Mouse (Mus musculus) lung, adult 18-20 months (tissue): ENCODE measurements around the gene Nrn1.

Experiments used
- DNase-seq, 2 experiments: peaks; one replicate each; pipeline ENCODE4 v3.0.0; 2022; ENCODE audit warnings: mixed read lengths in 2 of 2

The Nrn1 gene

GRCm38 (mm10) chr13:36734731-36735571 is at the start of gene Nrn1:
Gene Nrn1, minus strand, starts transcription at chr13:36735131.
- DNase-seq, result no peak

GRCm38 (mm10) chr13:36779626-36780025 is 44.7 kb upstream of the Nrn1 start:
- no peak for DNase-seq

GRCm38 (mm10) chr13:36766801-36767200 is 31.9 kb upstream of the Nrn1 start:
- no peak for DNase-seq

- no peak for DNase-seq
Observed at GRCm38 (mm10) chr13:36751861-36752260, 16.9 kb upstream of the Nrn1 start.

- no peak for DNase-seq
Observed at GRCm38 (mm10) chr13:36750056-36750455, 15.1 kb upstream of the Nrn1 start.

GRCm38 (mm10) chr13:36736619-36736996 is 1.7 kb upstream of the Nrn1 start:
- DNase-seq, result no peak

- DNase-seq, result peak; percentile 11 to 28
Observed at GRCm38 (mm10) chr13:36735901-36736618, 1.1 kb upstream of the Nrn1 start.

GRCm38 (mm10) chr13:36733989-36734690 is 791 bp downstream of the Nrn1 start:
- DNase-seq, result no peak

- DNase-seq, result no peak
Observed at GRCm38 (mm10) chr13:36733566-36733965, 1.4 kb downstream of the Nrn1 start.

- no peak for DNase-seq
Observed at GRCm38 (mm10) chr13:36732891-36733490, 1.9 kb downstream of the Nrn1 start.

- no peak for DNase-seq
Observed at GRCm38 (mm10) chr13:36731931-36732461, 2.9 kb downstream of the Nrn1 start.

- DNase-seq, result peak in 1 of 2 experiments; percentile 26
Observed at GRCm38 (mm10) chr13:36731016-36731930, 3.7 kb downstream of the Nrn1 start.

GRCm38 (mm10) chr13:36730341-36730761 is 4.6 kb downstream of the Nrn1 start:
- no peak for DNase-seq

- no peak for DNase-seq
Observed at GRCm38 (mm10) chr13:36729731-36730340, 5.1 kb downstream of the Nrn1 start.

- DNase-seq, result no peak
Observed at GRCm38 (mm10) chr13:36728509-36728908, 6.4 kb downstream of the Nrn1 start.

- DNase-seq, result no peak
Observed at GRCm38 (mm10) chr13:36727779-36728470, 7.0 kb downstream of the Nrn1 start.

GRCm38 (mm10) chr13:36726951-36727778 is 7.8 kb downstream of the Nrn1 start:
- peak; percentile 43 to 53 for DNase-seq

GRCm38 (mm10) chr13:36726551-36726950 is 8.4 kb downstream of the Nrn1 start:
- DNase-seq, result no peak

GRCm38 (mm10) chr13:36725881-36726280 is 9.1 kb downstream of the Nrn1 start:
- DNase-seq, result no peak
